Mouse (Mus musculus): ENCODE results near the gene Ppp1cc. TPM values are rescaled to one million over a fixed set of nuclear protein-coding genes. Genes with fewer than 3 reads are reported as not detected.

The Ppp1cc gene
- total and polyA plus RNA-seq, 2 experiments from 2014 or later: 157 to 199 TPM

DNA sequence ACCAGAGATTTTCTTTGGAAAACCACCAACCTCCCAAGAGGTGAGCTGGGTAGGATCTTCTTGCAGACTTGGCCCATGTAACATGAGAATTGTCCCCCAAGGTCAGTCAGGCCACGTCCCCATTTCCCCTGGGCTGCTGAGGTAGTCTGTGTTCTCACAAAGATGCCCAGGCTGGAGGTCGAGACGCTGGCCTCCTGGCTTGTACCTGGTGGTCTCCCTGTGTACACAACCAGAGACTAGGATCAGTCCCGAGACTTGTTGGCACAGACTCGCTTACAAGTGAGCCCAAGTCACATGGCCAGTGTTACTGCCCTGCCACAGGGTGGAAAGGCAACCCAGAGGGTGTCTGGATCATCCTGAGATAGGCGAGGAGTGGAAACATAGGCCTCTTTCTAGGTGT is 43.8 kb downstream of the Ppp1cc start:
- no peak overlapping the region for H3K27ac ChIP-seq (ENCODE audit: low read depth)
- no peaks in the 10 kb centered on the region for H3K27me3 ChIP-seq (ENCODE audit: control insufficient read depth, insufficient read depth, low read length)
- WGBS: 82% methylated on average over 6 of the region's 6 CpGs
- H3K36me3 ChIP-seq (replicated peaks; ENCODE audit: control insufficient read depth, insufficient read depth, low read length): no peaks in the 10 kb centered on the region
- H3K4me2 ChIP-seq (ENCODE audit: low read depth, low read length): no peak overlapping the region
- ATAC-seq (ENCODE audit: insufficient read depth, low read depth) (no peak), DNase-seq (ENCODE audit: low spot score) (no peak)
- no peaks in the 10 kb centered on the region for H3K9me3 ChIP-seq (replicated peaks; ENCODE audit: control insufficient read depth, low read length)
- no peak overlapping the region for H3K4me3 ChIP-seq (ENCODE audit: low read depth, low read length)
- TF ChIP-seq CTCF (IDR thresholded peaks at IDR 0.05; ENCODE audit: low read depth) (no peak), EP300 (IDR thresholded peaks at IDR 0.05; ENCODE audit: low read depth) (no peak)
- no peak overlapping the region for H3K9ac ChIP-seq (replicated peaks; ENCODE audit: low read depth, low read length)
- H3K4me1 ChIP-seq (ENCODE audit: control insufficient read depth, insufficient read depth): no peaks in the 10 kb centered on the region

DNA sequence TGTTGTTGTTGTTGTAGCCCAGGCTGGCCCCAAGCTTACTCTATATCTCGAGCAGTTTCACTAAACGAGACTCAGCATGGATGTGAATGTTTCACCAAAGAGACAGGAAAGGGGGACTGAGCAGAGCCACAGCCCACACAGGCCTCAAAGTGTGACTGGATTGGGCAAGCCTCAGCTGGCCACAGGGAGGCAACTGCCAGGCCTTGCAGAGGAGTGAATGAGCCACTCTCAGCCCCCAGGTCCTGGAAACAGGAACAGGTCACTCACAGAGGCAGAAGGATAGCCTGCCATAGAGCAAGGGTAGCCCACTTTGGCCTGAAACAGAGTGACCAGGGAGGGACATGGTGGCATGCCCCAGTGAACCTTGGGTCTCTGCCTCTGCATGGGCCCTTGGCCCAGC is 46.1 kb downstream of the Ppp1cc start:
- Histone ChIP-seq H3K27ac (ENCODE audit: low read depth) (no peak overlapping the region), H3K4me1 (ENCODE audit: control insufficient read depth, insufficient read depth) (no peaks in the 10 kb centered on the region), H3K4me3 (ENCODE audit: low read depth, low read length) (no peak overlapping the region), H3K4me2 (ENCODE audit: low read depth, low read length) (no peak overlapping the region), H3K36me3 (replicated peaks; ENCODE audit: control insufficient read depth, insufficient read depth, low read length) (no peaks in the 10 kb centered on the region), H3K9me3 (replicated peaks; ENCODE audit: control insufficient read depth, low read length) (no peaks in the 10 kb centered on the region), H3K9ac (replicated peaks; ENCODE audit: low read depth, low read length) (no peak overlapping the region), H3K27me3 (ENCODE audit: control insufficient read depth, insufficient read depth, low read length) (no peaks in the 10 kb centered on the region)
- TF ChIP-seq EP300 (IDR thresholded peaks at IDR 0.05; ENCODE audit: low read depth) (no peak), CTCF (IDR thresholded peaks at IDR 0.05; ENCODE audit: low read depth) (no peak)
- DNase-seq (ENCODE audit: low spot score): no peak
- WGBS: 71% methylated on average over 2 of the region's 2 CpGs
- no peak for ATAC-seq (ENCODE audit: insufficient read depth, low read depth)

DNA sequence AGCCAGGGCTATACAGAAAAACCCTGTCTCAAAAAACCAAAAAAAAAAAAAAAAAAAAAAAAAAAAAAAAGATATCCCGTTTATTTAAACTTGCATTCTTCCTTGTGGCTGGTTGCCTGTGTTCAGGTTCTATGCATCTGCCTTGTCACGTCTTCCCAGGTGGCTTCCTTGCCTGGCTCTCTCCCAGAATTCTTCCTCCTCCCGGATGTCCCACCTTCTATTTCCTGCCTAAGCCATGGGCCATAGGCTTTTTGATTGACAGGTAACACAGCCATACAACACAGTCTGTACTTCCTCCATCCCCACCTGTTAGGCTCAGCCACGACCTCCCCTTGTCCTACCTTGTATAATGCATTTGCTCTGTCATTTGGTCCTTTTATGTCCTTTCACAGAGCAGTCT is 48.4 kb downstream of the Ppp1cc start, which contains the start of gene Hvcn1:
Hvcn1 (plus strand) TSS at position 330 of the 400 bp plus-strand sequence.
- Histone ChIP-seq H3K27ac (ENCODE audit: low read depth) (no peak within 1 kb of the TSS), H3K4me1 (ENCODE audit: control insufficient read depth, insufficient read depth) (no peaks in the 10 kb centered on the region; the same call in 1 of the 2 replicates), H3K9ac (replicated peaks; ENCODE audit: low read depth, low read length) (no peak within 1 kb of the TSS), H3K27me3 (ENCODE audit: control insufficient read depth, insufficient read depth, low read length) (no peaks in the 10 kb centered on the region), H3K4me3 (ENCODE audit: low read depth, low read length) (no peak within 1 kb of the TSS), H3K36me3 (replicated peaks; ENCODE audit: control insufficient read depth, insufficient read depth, low read length) (no peaks in the 10 kb centered on the region), H3K9me3 (replicated peaks; ENCODE audit: control insufficient read depth, low read length) (no peaks in the 10 kb centered on the region), H3K4me2 (ENCODE audit: low read depth, low read length) (no peak within 1 kb of the TSS)
- 65% methylated on average over 4 of the region's 4 CpGs for WGBS
- no peak for ATAC-seq (ENCODE audit: insufficient read depth, low read depth)
- TF ChIP-seq CTCF (IDR thresholded peaks at IDR 0.05; ENCODE audit: low read depth) (no peak), EP300 (IDR thresholded peaks at IDR 0.05; ENCODE audit: low read depth) (no peak)
- no peak for DNase-seq (ENCODE audit: low spot score)

DNA sequence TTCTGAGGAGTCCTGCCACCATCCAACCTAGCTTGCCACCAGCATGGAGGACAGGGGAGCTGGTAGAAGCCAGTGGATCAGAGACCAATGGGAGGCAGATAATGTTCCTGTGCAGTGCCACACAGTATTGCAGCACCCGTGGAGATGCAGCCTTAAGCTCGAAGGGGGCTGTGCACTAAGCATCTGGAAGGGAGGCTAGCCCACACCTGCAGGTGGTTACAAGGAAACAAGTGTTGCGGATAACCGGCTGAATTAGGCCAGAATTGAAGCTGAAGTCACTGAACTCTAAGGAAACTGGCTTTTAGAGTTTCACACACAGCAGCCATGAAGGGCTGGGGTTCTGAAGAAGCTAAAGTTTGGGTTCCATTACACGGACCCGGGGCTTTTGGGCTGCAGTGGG is 50.8 kb downstream of the Ppp1cc start:
- no peak for ATAC-seq (ENCODE audit: insufficient read depth, low read depth)
- no peaks in the 10 kb centered on the region for H3K9me3 ChIP-seq (replicated peaks; ENCODE audit: control insufficient read depth, low read length)
- no peaks in the 10 kb centered on the region for H3K36me3 ChIP-seq (replicated peaks; ENCODE audit: control insufficient read depth, insufficient read depth, low read length)
- H3K27ac ChIP-seq (ENCODE audit: low read depth): no peak overlapping the region
- no peak for TF ChIP-seq CTCF (IDR thresholded peaks at IDR 0.05; ENCODE audit: low read depth)
- TF ChIP-seq EP300 (IDR thresholded peaks at IDR 0.05; ENCODE audit: low read depth): no peak
- no peak for DNase-seq (ENCODE audit: low spot score)
- H3K9ac ChIP-seq (replicated peaks; ENCODE audit: low read depth, low read length): no peak overlapping the region
- H3K4me3 ChIP-seq (ENCODE audit: low read depth, low read length): no peak overlapping the region
- no peak overlapping the region; the same call in 1 of the 2 replicates for H3K4me2 ChIP-seq (ENCODE audit: low read depth, low read length)
- WGBS: 68% methylated on average over 6 of the region's 6 CpGs
- no peaks in the 10 kb centered on the region for H3K27me3 ChIP-seq (ENCODE audit: control insufficient read depth, insufficient read depth, low read length)
- no peaks in the 10 kb centered on the region; the same call in 1 of the 2 replicates for H3K4me1 ChIP-seq (ENCODE audit: control insufficient read depth, insufficient read depth)

DNA sequence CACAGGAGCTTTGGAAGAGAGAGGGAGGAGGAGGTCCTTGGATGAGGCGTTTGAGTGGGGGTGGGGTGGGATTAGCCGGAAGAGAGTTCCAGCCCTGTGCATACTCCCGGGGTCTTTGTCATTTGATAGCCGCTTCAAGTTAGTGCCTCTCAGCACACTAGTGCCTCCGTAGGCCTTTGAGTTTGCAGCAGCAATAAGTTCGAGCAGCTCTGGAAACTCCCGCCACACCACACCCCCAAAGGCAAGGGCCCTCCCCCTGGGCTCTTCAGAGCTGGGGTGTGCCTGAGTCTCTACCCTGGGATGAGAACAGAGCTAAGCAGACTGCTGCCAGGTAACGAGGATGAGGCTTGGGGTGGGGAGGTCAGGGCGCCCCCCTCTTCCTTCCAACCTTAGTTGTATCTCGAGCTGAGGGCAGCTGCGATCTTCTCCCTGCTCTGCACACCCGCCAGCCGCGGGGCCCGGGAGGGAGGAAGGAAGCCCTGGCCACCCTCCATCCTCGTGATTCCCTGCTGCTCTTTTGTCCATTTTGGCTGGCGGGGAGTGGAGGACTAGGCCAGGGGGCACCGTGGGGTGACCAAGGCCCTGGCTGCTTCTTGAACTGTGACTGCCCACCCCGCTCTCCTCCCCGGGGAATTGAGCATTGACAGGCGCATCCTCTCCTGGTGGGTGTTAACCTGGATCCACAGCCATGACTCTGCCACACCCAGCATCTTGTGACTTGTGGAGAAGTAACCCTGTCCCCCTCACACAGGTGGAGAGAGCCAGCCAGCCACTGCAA is 51.7 kb downstream of the Ppp1cc start:
- no peak overlapping the region for H3K27ac ChIP-seq (ENCODE audit: low read depth)

More for the DNA sequence above, 51.7 kb downstream of the Ppp1cc start:
- TF ChIP-seq EP300 (IDR thresholded peaks at IDR 0.05; ENCODE audit: low read depth) (no peak), CTCF (IDR thresholded peaks at IDR 0.05; ENCODE audit: low read depth) (no peak)
- peak; percentile 55 for ATAC-seq (ENCODE audit: insufficient read depth, low read depth)
- H3K9me3 ChIP-seq (replicated peaks; ENCODE audit: control insufficient read depth, low read length): no peaks in the 10 kb centered on the region
- 9% methylated on average over 18 of the region's 21 CpGs for WGBS
- H3K4me3 ChIP-seq (ENCODE audit: low read depth, low read length): peak overlapping the region; percentile 34
- H3K9ac ChIP-seq (replicated peaks; ENCODE audit: low read depth, low read length): peak overlapping the region; percentile 39; the same call in 1 of the 2 replicates
- no peaks in the 10 kb centered on the region for H3K36me3 ChIP-seq (replicated peaks; ENCODE audit: control insufficient read depth, insufficient read depth, low read length)
- no peaks in the 10 kb centered on the region for H3K27me3 ChIP-seq (ENCODE audit: control insufficient read depth, insufficient read depth, low read length)
- H3K4me1 ChIP-seq (ENCODE audit: control insufficient read depth, insufficient read depth): no peaks in the 10 kb centered on the region; the same call in 1 of the 2 replicates
- peak overlapping the region; percentile 58 for H3K4me2 ChIP-seq (ENCODE audit: low read depth, low read length)
- DNase-seq (ENCODE audit: low spot score): peak; percentile 25

All from heart, postnatal 0 days (tissue).